Mouse (Mus musculus) CH12.LX (cell line): ENCODE measurements around the gene Ptprk. TPM values are rescaled to one million over a fixed set of nuclear protein-coding genes. Genes with fewer than 3 reads are reported as not detected.

Experiments used
- DNase-seq: peaks from one replicate; pipeline ENCODE4 v3.0.0-alpha.2; 2013; ENCODE audit errors: extremely low read depth
- H3K27ac ChIP-seq: 2 replicates; pipeline ENCODE4 v1.5.1; 2012; ENCODE audit warnings: low read depth, mild to moderate bottlenecking, control low read depth, moderate library complexity; ENCODE audit not compliant: insufficient read depth
- H3K27me3 ChIP-seq: replicated peaks from 2 replicates; pipeline ENCODE3; 2012; ENCODE audit warnings: inconsistent platforms
- H3K36me3 ChIP-seq, 2 experiments: replicated peaks in 1 of 2; 2 replicates each; pipeline versions ENCODE3 to v1.6.1; 2012; ENCODE audit warnings: inconsistent platforms in 1 of 2, low read length in 1 of 2, mild to moderate bottlenecking in 1 of 2, mixed read lengths in 1 of 2, moderate library complexity in 1 of 2; ENCODE audit not compliant: control insufficient read depth in 1 of 2, insufficient read depth in 1 of 2
- H3K4me1 ChIP-seq, 2 experiments: 2 replicates each; pipeline ENCODE4 v1.6.1; 2012; ENCODE audit warnings: inconsistent platforms in 1 of 2, moderate library complexity in 1 of 2; ENCODE audit not compliant: insufficient read depth in 2 of 2, control insufficient read depth in 1 of 2
- H3K4me2 ChIP-seq: 2 replicates; pipeline ENCODE4 v1.6.1; 2012; ENCODE audit warnings: low read depth, mild to moderate bottlenecking, control low read depth; ENCODE audit not compliant: poor library complexity, insufficient read depth, severe bottlenecking
- H3K4me3 ChIP-seq, 3 experiments: fragments of 150-350 bp in 1 of 3; sonication (generic) in 1 of 3; replicated peaks in 1 of 3; 2 replicates each; pipeline versions ENCODE3 to v1.5.1; 2011 to 2012; ENCODE audit warnings: low read depth in 2 of 3, low read length in 2 of 3, mild to moderate bottlenecking in 2 of 3, moderate library complexity in 2 of 3, control low read depth in 1 of 3, improper control_type of control experiment in 1 of 3, inconsistent platforms in 1 of 3, mixed read lengths in 1 of 3; ENCODE audit not compliant: poor library complexity in 1 of 3
- H3K79me2 ChIP-seq: replicated peaks from 2 replicates; pipeline ENCODE4 v1.6.1; 2012; ENCODE audit warnings: mild to moderate bottlenecking, moderate library complexity; ENCODE audit not compliant: control insufficient read depth, poor library complexity, insufficient read depth, severe bottlenecking; ENCODE audit errors: extremely low read depth
- H3K9ac ChIP-seq: 2 replicates; pipeline ENCODE4 v1.6.1; 2012; ENCODE audit warnings: low read depth, mild to moderate bottlenecking, control low read depth, moderate library complexity; ENCODE audit not compliant: insufficient read depth
- H3K9me3 ChIP-seq: replicated peaks from 2 replicates; pipeline ENCODE3; 2012; ENCODE audit warnings: low read length, inconsistent platforms, mixed read lengths
- CHD1 ChIP-seq: IDR thresholded peaks from 2 replicates; pipeline ENCODE4 v1.6.1; 2012; ENCODE audit warnings: low read depth, low read length, improper control_type of control experiment, inconsistent platforms
- CHD2 ChIP-seq: IDR thresholded peaks from 2 replicates; pipeline ENCODE4 v1.6.1; 2011; ENCODE audit warnings: low read length, improper control_type of control experiment
- ELF1 ChIP-seq: IDR thresholded peaks from 2 replicates; pipeline ENCODE4 v1.6.1; 2014; ENCODE audit warnings: low read depth, mild to moderate bottlenecking, inconsistent platforms, low read length, improper control_type of control experiment
- IRF4 ChIP-seq: IDR thresholded peaks from 2 replicates; pipeline ENCODE4 v1.6.1; 2014; ENCODE audit warnings: low read depth, mild to moderate bottlenecking, inconsistent platforms, low read length, improper control_type of control experiment
- JUN ChIP-seq: IDR thresholded peaks from 2 replicates; pipeline ENCODE4 v1.6.1; 2011; ENCODE audit warnings: low read depth, mild to moderate bottlenecking, low read length, improper control_type of control experiment, moderate library complexity; ENCODE audit not compliant: insufficient read depth
- KAT2A ChIP-seq: IDR thresholded peaks from 2 replicates; pipeline ENCODE4 v1.6.1; 2012; ENCODE audit warnings: low read length, improper control_type of control experiment, inconsistent platforms; ENCODE audit not compliant: insufficient replicate concordance
- MAZ ChIP-seq: IDR thresholded peaks from 2 replicates; pipeline ENCODE4 v1.6.1; 2012; ENCODE audit warnings: low read depth, mild to moderate bottlenecking, inconsistent platforms, low read length, improper control_type of control experiment, moderate library complexity
- NELFE ChIP-seq: IDR thresholded peaks from 2 replicates; pipeline ENCODE4 v1.6.1; 2011; ENCODE audit warnings: low read depth, low read length, improper control_type of control experiment
- PAX5 ChIP-seq: IDR thresholded peaks from 2 replicates; pipeline ENCODE4 v1.6.1; 2012; ENCODE audit warnings: low read length, inconsistent platforms, mixed read lengths
- POLR2A ChIP-seq: IDR thresholded peaks from 2 replicates; pipeline ENCODE4 v1.6.1; 2011; ENCODE audit warnings: low read depth, mild to moderate bottlenecking, improper control_type of control experiment, low read length
- RAD21 ChIP-seq: IDR thresholded peaks from 2 replicates; pipeline ENCODE4 v1.6.1; 2011; ENCODE audit warnings: low read depth, mild to moderate bottlenecking, low read length, improper control_type of control experiment, moderate library complexity
- UBTF ChIP-seq: IDR thresholded peaks from 2 replicates; pipeline ENCODE4 v1.6.1; 2012; ENCODE audit warnings: low read depth, mild to moderate bottlenecking, inconsistent platforms, low read length, improper control_type of control experiment, moderate library complexity
- USF1 ChIP-seq: IDR thresholded peaks from 2 replicates; pipeline ENCODE4 v1.6.1; 2014; ENCODE audit warnings: low read depth, mild to moderate bottlenecking, inconsistent platforms, low read length, improper control_type of control experiment
- ZC3H11A ChIP-seq: IDR thresholded peaks from 2 replicates; pipeline ENCODE4 v1.6.1; 2012; ENCODE audit warnings: low read depth, mild to moderate bottlenecking, inconsistent platforms, low read length, improper control_type of control experiment
- ZKSCAN1 ChIP-seq: IDR thresholded peaks from 2 replicates; pipeline ENCODE4 v1.6.1; 2012; ENCODE audit warnings: low read depth, inconsistent platforms, low read length, improper control_type of control experiment, borderline replicate concordance
- dilution Hi-C: fragments of 300-500 bp; cut with MboI; formaldehyde crosslinking; loops from 2 replicates; pipeline ENCODE4 v1.14.3; 2020; ENCODE audit warnings: low sequenced_read_pairs; ENCODE audit not compliant: extremely low pct_unique_long_range_greater_than_20kb, extremely low pct_ligation_motif_present
- in situ Hi-C: fragments of 300-500 bp; cut with MboI; formaldehyde crosslinking; loops from 3 replicates; pipeline ENCODE4 v1.14.3; 2019; ENCODE audit warnings: low sequenced_read_pairs, low pct_ligation_motif_present, low pct_unique_long_range_greater_than_20kb, mixed read lengths
- polyA plus RNA-seq: library from polyadenylated mRNA; unstranded; fragments of >175 nt; gene quantifications from 2 replicates; pipeline ENCODE4 v1.2.1, GENCODE M21; 2012; ENCODE audit warnings: low read depth; ENCODE audit not compliant: insufficient read length
- total RNA-seq, 2 experiments: library from RNA; depleted of rRNA; stranded (reverse); fragments of 300-350 nt in 1 of 2; fragments of >200 nt in 1 of 2; gene quantifications; 2 replicates each; pipeline ENCODE4 v1.2.3; 2012 to 2014

Gene Ptprk
- total and polyA plus RNA-seq, 3 experiments: not detected

DNA sequence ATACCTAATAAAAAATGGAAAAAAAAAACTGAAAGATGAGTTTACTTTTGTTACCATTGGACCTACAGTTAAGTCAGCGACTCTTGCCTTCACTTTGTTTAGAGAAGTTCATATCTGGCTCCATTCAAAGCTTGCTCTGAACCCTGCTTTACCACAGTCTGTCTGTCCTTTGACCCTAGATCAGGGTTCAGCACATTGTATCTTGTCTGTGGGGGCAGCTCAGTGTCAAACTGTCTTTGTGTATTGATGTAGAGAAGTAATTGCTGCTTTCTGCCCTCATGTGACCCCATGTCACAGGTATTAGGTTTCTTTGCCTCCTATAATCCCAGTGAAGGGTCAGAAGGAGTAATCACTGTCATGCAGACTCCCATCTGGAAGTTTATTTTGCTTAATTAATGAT lies 222.9 kb downstream of the Ptprk start:
- dilution Hi-C loops: no loop called here
- no peak overlapping the region for H3K27ac ChIP-seq
- no peak overlapping the region for H3K4me2 ChIP-seq
- in situ Hi-C loops: no loop called here
- H3K4me3 ChIP-seq: no peak overlapping the region
- DNase-seq: no peak
- no peaks in the 10 kb centered on the region for H3K79me2 ChIP-seq
- H3K36me3 ChIP-seq: no peaks in the 10 kb centered on the region
- H3K9me3 ChIP-seq: peaks cover 7% of the 10 kb centered on the region
- H3K27me3 ChIP-seq: no peaks in the 10 kb centered on the region
- H3K4me1 ChIP-seq: no peaks in the 10 kb centered on the region
- H3K9ac ChIP-seq: no peak overlapping the region
- TF ChIP-seq ZKSCAN1: no peak
- TF ChIP-seq KAT2A: no peak
- no peak for TF ChIP-seq MAZ
- no peak for TF ChIP-seq JUN
- TF ChIP-seq PAX5: no peak
- no peak for TF ChIP-seq POLR2A
- no peak for TF ChIP-seq ZC3H11A

DNA sequence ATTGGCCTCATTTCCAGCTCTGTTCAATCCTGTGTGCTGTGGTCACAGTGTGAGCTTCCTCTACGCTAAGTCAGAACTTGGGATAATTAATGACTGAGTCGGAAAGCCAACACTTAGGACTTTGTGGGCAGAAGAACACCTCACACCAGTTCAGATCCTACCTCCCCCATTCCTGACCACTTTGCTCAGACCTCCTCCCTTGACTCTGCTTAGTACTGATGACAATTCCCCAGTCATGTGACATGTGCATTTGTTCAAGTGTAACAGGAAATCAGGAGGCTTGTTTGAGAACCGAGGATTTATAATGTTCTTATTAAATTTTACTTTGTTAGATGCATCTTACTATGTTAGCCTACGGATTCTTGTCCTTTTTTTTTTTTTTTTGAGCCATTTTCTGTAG lies 224.6 kb downstream of the Ptprk start:
- in situ Hi-C loops: no loop called here
- no peaks in the 10 kb centered on the region for H3K36me3 ChIP-seq
- DNase-seq: no peak
- H3K27me3 ChIP-seq: no peaks in the 10 kb centered on the region
- dilution Hi-C loops: no loop called here
- H3K27ac ChIP-seq: no peak overlapping the region
- H3K9ac ChIP-seq: no peak overlapping the region
- peaks cover 7% of the 10 kb centered on the region for H3K9me3 ChIP-seq
- H3K4me3 ChIP-seq: no peak overlapping the region
- H3K4me2 ChIP-seq: no peak overlapping the region
- TF ChIP-seq UBTF: no peak
- no peak for TF ChIP-seq CHD1
- no peak for TF ChIP-seq USF1
- H3K79me2 ChIP-seq: no peaks in the 10 kb centered on the region
- H3K4me1 ChIP-seq: no peaks in the 10 kb centered on the region

DNA sequence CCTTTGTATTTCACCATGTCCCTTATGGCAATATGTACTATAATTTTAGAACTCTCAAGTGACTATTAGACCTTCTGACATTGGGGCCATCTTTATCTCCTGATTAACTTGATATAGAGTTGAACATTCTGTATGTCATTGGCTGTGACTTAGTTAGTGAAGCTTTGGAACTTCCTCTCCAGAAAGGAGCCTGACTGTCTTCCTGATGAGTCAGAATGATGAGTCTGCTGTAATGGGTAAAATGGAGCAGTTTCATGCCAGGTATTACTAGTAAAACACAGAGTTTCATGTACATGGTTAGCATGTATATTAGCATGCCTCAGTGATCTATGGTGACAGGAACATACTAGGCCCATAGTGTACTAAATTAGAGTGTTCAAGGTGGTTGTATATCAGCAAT lies 229.2 kb downstream of the Ptprk start:
- no peaks in the 10 kb centered on the region for H3K36me3 ChIP-seq
- no peak for DNase-seq
- TF ChIP-seq IRF4 (no peak), ELF1 (no peak), NELFE (no peak), CHD1 (no peak), RAD21 (no peak), CHD2 (no peak), ZC3H11A (no peak)

More for the DNA sequence above, 229.2 kb downstream of the Ptprk start:
- Histone ChIP-seq H3K27ac (no peak overlapping the region), H3K4me3 (no peak overlapping the region), H3K27me3 (no peaks in the 10 kb centered on the region), H3K9me3 (peaks cover 8% of the 10 kb centered on the region), H3K4me2 (no peak overlapping the region), H3K9ac (no peak overlapping the region), H3K79me2 (no peaks in the 10 kb centered on the region), H3K4me1 (no peaks in the 10 kb centered on the region)
- dilution Hi-C loops (no loop called here), in situ Hi-C loops (no loop called here)
